Mouse (Mus musculus) forebrain, embryonic 14.5 days (tissue): ENCODE results near the gene Gm9821. TPM values are rescaled to one million over a fixed set of nuclear protein-coding genes. Genes with fewer than 3 reads are reported as not detected.

Experiments used
- ATAC-seq: fragments of 200-750 bp; cut with Nextera tagmentation; 2 replicates; pipeline ENCODE4 v1.8.0; 2017; ENCODE audit warnings: mild to moderate bottlenecking, moderate library complexity
- DNase-seq: peaks from one replicate; pipeline ENCODE4 v3.0.0-alpha.2; 2015; ENCODE audit warnings: low spot score
- H3K27ac ChIP-seq: fragments of 300-500 bp; sonication (generic); 2 replicates; pipeline ENCODE4 v1.5.1; 2014; ENCODE audit warnings: low read depth, mild to moderate bottlenecking, control low read depth, low read length, moderate library complexity
- H3K27me3 ChIP-seq: fragments of 300-500 bp; sonication (generic); replicated peaks from 2 replicates; pipeline ENCODE4 v1.6.1; 2014; ENCODE audit warnings: low read length, control low read depth, mixed read lengths; ENCODE audit not compliant: control insufficient read depth, insufficient read depth
- H3K36me3 ChIP-seq: fragments of 300-500 bp; sonication (generic); 2 replicates; pipeline ENCODE4 v1.6.1; 2014; ENCODE audit warnings: low read length, control low read depth; ENCODE audit not compliant: control insufficient read depth, insufficient read depth
- H3K4me1 ChIP-seq: fragments of 300-500 bp; sonication (generic); 2 replicates; pipeline ENCODE4 v1.6.1; 2014; ENCODE audit warnings: antibody characterized with exemption, low read length, control low read depth; ENCODE audit not compliant: control insufficient read depth, insufficient read depth
- H3K4me2 ChIP-seq: fragments of 300-500 bp; sonication (generic); 2 replicates; pipeline ENCODE4 v1.6.1; 2014; ENCODE audit warnings: mild to moderate bottlenecking, control low read depth, low read length
- H3K4me3 ChIP-seq: fragments of 300-500 bp; sonication (generic); 2 replicates; pipeline ENCODE4 v1.5.1; 2014; ENCODE audit warnings: low read depth, low read length, control low read depth
- H3K9ac ChIP-seq: fragments of 300-500 bp; sonication (generic); 2 replicates; pipeline ENCODE4 v1.6.1; 2014; ENCODE audit warnings: mild to moderate bottlenecking, low read length, control low read depth, moderate library complexity
- H3K9me3 ChIP-seq: fragments of 300-500 bp; sonication (generic); replicated peaks from 2 replicates; pipeline ENCODE4 v1.6.1; 2016; ENCODE audit warnings: low read length, control low read depth, mixed read lengths; ENCODE audit not compliant: control insufficient read depth
- WGBS: fragments of 180-500 bp; shearing (Covaris S2); extraction: QIAGEN DNeasy Blood & Tissue Kit; methylation state at CpG from one replicate; pipeline ENCODE4 v1.1.7; 2014; 5-methylcytosine and 5-hydroxymethylcytosine counted together
- polyA plus RNA-seq: library from polyadenylated mRNA; unstranded; fragments of >200 nt; fragmentation: Nextera tagmentation; extraction: Ambion mirVana; gene quantifications from 2 replicates; pipeline ENCODE4 v1.2.1, GENCODE M21; 2014

The Gm9821 gene
- polyA plus RNA-seq, 1 experiment from 2014 or later: 0.20 TPM

GRCm38 (mm10) chr2:91930761-91931291, 14.7 kb upstream of the Gm9821 start:
- H3K4me1 ChIP-seq: peaks cover 14% of the 10 kb centered on the region
- peak overlapping the region; percentile 90 for H3K27ac ChIP-seq
- peak overlapping the region; percentile 93 for H3K9ac ChIP-seq
- no peaks in the 10 kb centered on the region for H3K27me3 ChIP-seq
- H3K36me3 ChIP-seq: peaks cover 8% of the 10 kb centered on the region; the same call in 1 of the 2 replicates
- ATAC-seq: peak; percentile 3; the same call in 1 of the 2 replicates
- DNase-seq: no peak
- H3K9me3 ChIP-seq: no peaks in the 10 kb centered on the region
- under 1% methylated on average over 23 of the region's 23 CpGs for WGBS
- H3K4me3 ChIP-seq: peak overlapping the region; percentile 42
- H3K4me2 ChIP-seq: peak overlapping the region; percentile 81

- Histone ChIP-seq H3K4me1 (peaks cover 14% of the 10 kb centered on the region), H3K9ac (peak overlapping the region; percentile 93), H3K4me2 (peak overlapping the region; percentile 81), H3K9me3 (no peaks in the 10 kb centered on the region), H3K27me3 (no peaks in the 10 kb centered on the region), H3K27ac (peak overlapping the region; percentile 90), H3K36me3 (peaks cover 15% of the 10 kb centered on the region), H3K4me3 (peak overlapping the region; percentile 42)
- WGBS: under 1% methylated on average over 49 of the region's 50 CpGs
- ATAC-seq: peak; percentile 75
- peak; percentile 86 for DNase-seq
Observed at GRCm38 (mm10) chr2:91931328-91932159, 14.0 kb upstream of the Gm9821 start.

GRCm38 (mm10) chr2:91932160-91932711, 13.3 kb upstream of the Gm9821 start, which contains the start of gene Mdk:
TSS of gene Mdk (minus strand) at chr2:91932297.
- peak within 1 kb of the TSS; percentile 90 for H3K27ac ChIP-seq
- H3K4me1 ChIP-seq: peaks cover 14% of the 10 kb centered on the region
- H3K27me3 ChIP-seq: no peaks in the 10 kb centered on the region
- peak; percentile 3; the same call in 1 of the 2 replicates for ATAC-seq
- 2% methylated on average over 16 of the region's 16 CpGs for WGBS
- DNase-seq: no peak
- H3K9ac ChIP-seq: peak within 1 kb of the TSS; percentile 93
- H3K4me3 ChIP-seq: peak within 1 kb of the TSS; percentile 42
- peaks cover 22% of the 10 kb centered on the region for H3K36me3 ChIP-seq
- H3K4me2 ChIP-seq: peak within 1 kb of the TSS; percentile 81
- H3K9me3 ChIP-seq: no peaks in the 10 kb centered on the region

- Histone ChIP-seq H3K4me1 (peaks cover 14% of the 10 kb centered on the region), H3K9me3 (no peaks in the 10 kb centered on the region), H3K9ac (no peak overlapping the region; the same call in 1 of the 2 replicates), H3K27ac (peak overlapping the region; percentile 90; the same call in 1 of the 2 replicates), H3K36me3 (peaks cover 28% of the 10 kb centered on the region), H3K27me3 (no peaks in the 10 kb centered on the region), H3K4me3 (no peak overlapping the region), H3K4me2 (peak overlapping the region; percentile 81)
- 14% methylated on average over 6 of the region's 6 CpGs for WGBS
- no peak for DNase-seq
- no peak for ATAC-seq
Observed at GRCm38 (mm10) chr2:91932737-91933350, 12.7 kb upstream of the Gm9821 start.

- DNase-seq (no peak), ATAC-seq (no peak)
- Histone ChIP-seq H3K4me2 (no peak overlapping the region), H3K9me3 (no peaks in the 10 kb centered on the region), H3K4me1 (peaks cover 14% of the 10 kb centered on the region), H3K27me3 (no peaks in the 10 kb centered on the region), H3K36me3 (peaks cover 34% of the 10 kb centered on the region), H3K4me3 (no peak overlapping the region), H3K9ac (no peak overlapping the region), H3K27ac (no peak overlapping the region)
- WGBS: 29% methylated on average over 9 of the region's 9 CpGs
Observed at GRCm38 (mm10) chr2:91933471-91933870, 12.0 kb upstream of the Gm9821 start.

- no peaks in the 10 kb centered on the region for H3K9me3 ChIP-seq
- no peaks in the 10 kb centered on the region for H3K27me3 ChIP-seq
- no peak overlapping the region for H3K9ac ChIP-seq
- 72% methylated on average over 8 of the region's 8 CpGs for WGBS
- H3K4me3 ChIP-seq: no peak overlapping the region
- H3K4me2 ChIP-seq: no peak overlapping the region
- H3K4me1 ChIP-seq: peaks cover 14% of the 10 kb centered on the region
- no peak for DNase-seq
- no peak for ATAC-seq
- no peak overlapping the region for H3K27ac ChIP-seq
- peaks cover 40% of the 10 kb centered on the region for H3K36me3 ChIP-seq
Observed at GRCm38 (mm10) chr2:91934016-91934415, 11.5 kb upstream of the Gm9821 start.

DNA sequence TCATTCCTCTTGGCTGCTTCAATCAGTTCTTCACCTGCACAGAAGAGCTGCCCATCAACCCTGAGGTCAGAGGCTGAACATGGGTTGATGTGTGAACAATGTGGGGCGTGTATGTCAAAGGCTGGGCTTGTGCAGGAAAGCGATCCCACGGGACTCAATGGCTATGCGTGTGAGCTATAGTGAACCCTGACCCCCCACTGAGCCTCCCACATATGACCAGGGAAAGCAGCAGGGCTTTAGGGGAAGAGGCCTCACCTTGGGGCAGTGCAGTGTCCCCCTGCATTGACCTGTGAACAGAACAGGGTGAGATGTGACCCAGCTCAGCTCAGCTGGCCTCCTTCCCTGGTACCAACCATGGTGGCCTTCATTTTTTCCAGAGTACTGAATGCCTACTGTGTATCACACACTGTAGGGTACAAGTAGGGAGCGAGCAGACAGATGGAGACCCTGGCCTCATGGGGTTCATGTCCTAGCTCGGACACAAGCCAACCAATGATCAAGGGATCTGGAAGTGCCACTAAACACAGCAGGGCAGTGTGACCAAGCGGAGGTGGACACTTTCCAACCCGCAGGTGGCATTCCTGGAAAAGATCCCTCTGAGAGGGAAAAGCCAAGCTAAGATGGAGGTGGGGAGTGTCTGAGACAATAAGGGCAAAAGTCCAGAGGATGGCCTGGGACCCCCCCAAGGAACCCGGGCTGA, 10.5 kb upstream of the Gm9821 start:
- no peaks in the 10 kb centered on the region for H3K9me3 ChIP-seq
- H3K4me2 ChIP-seq: no peak overlapping the region
- no peaks in the 10 kb centered on the region for H3K27me3 ChIP-seq
- no peak for ATAC-seq
- no peak for DNase-seq
- no peak overlapping the region for H3K9ac ChIP-seq
- H3K36me3 ChIP-seq: peaks cover 48% of the 10 kb centered on the region
- H3K4me3 ChIP-seq: no peak overlapping the region
- WGBS: 86% methylated on average over 9 of the region's 9 CpGs
- no peak overlapping the region for H3K27ac ChIP-seq
- peaks cover 14% of the 10 kb centered on the region for H3K4me1 ChIP-seq

DNA sequence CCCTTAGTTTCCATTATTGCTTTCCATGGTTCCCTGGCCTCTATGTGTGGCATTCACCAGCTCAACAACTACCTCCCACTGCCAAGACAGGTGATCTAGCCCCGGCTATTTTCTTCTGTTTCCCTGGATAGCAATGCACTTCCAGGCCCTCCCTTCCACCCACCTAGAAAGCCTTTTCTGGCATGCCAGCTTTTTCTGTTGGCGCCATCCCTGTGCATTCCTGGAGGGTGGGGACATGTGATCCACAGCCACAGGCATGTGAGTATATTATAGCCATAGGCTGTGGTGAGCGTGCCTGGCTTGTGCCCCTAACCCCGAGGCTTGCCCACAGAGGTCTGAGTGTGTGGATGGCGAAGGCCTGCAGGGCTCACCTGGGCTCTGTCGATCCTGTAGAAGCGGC, 9.3 kb upstream of the Gm9821 start:
- Histone ChIP-seq H3K4me1 (peaks cover 9% of the 10 kb centered on the region), H3K4me3 (no peak overlapping the region), H3K4me2 (no peak overlapping the region), H3K9ac (no peak overlapping the region), H3K27ac (no peak overlapping the region), H3K9me3 (no peaks in the 10 kb centered on the region), H3K36me3 (peaks cover 48% of the 10 kb centered on the region), H3K27me3 (no peaks in the 10 kb centered on the region)
- ATAC-seq (no peak), DNase-seq (no peak)
- WGBS: 91% methylated on average over 7 of the region's 7 CpGs
